Mouse (Mus musculus) heart, postnatal 25 days (tissue): ENCODE results near the gene Gm4303. TPM values are rescaled to one million over a fixed set of nuclear protein-coding genes. Genes with fewer than 3 reads are reported as not detected.
A peak's percentile ranks its signal among the peaks of the same experiment; 100 is the strongest.
"Not testable (repeated sequence)": the region's sequence is repeated elsewhere in the genome, so short reads cannot be mapped to it uniquely, and the experiment has no call there.

Experiments
- DNase-seq: peaks from one replicate; pipeline ENCODE4 v3.0.0; 2022; ENCODE audit warnings: low spot score
- intact Hi-C: fragments of 180-260 bp; cut with DNase I; formaldehyde crosslinking; loops from one replicate; pipeline ENCODE4 v1.15.1; 2025
- total RNA-seq, 2 experiments: library from RNA; stranded (reverse); gene quantifications; 2 replicates each; pipeline ENCODE4 v1.2.3; 2021

Gm4303 gene
- not detected for total RNA-seq

- intact Hi-C loops, DNase-seq: not testable (repeated sequence)
Measured at GRCm38 (mm10) chr10:100345672-100346071, at the start of gene Gm4303. TSS of gene Gm4303 (plus strand) at chr10:100345972.

- DNase-seq: no peak
- intact Hi-C loops: no loop called here
Measured at GRCm38 (mm10) chr10:100296105-100296504, 49.7 kb upstream of the Gm4303 start.

GRCm38 (mm10) chr10:100300106-100300505 is 45.7 kb upstream of the Gm4303 start:
- DNase-seq, intact Hi-C loops: not testable (repeated sequence)

GRCm38 (mm10) chr10:100335376-100335775 is 10.4 kb upstream of the Gm4303 start, which contains the start of gene Gm4301:
TSS of gene Gm4301 (plus strand) at chr10:100335676.
- intact Hi-C loops, DNase-seq: not testable (repeated sequence)

- DNase-seq, intact Hi-C loops: not testable (repeated sequence)
Measured at GRCm38 (mm10) chr10:100340536-100340935, 5.2 kb upstream of the Gm4303 start, which contains the start of gene Gm4302. TSS of gene Gm4302 (plus strand) at chr10:100340836.

GRCm38 (mm10) chr10:100350793-100351192 is 5.0 kb downstream of the Gm4303 start, which contains the start of gene Gm4305:
TSS of gene Gm4305 (plus strand) at chr10:100351093.
- DNase-seq, intact Hi-C loops: not testable (repeated sequence)

GRCm38 (mm10) chr10:100356841-100357240 is 11.1 kb downstream of the Gm4303 start:
- intact Hi-C loops: not testable (repeated sequence)
- DNase-seq: peak; percentile 1

- DNase-seq, intact Hi-C loops: not testable (repeated sequence)
Measured at GRCm38 (mm10) chr10:100361038-100361437, 15.3 kb downstream of the Gm4303 start, which contains the start of gene Gm4307. TSS of gene Gm4307 (plus strand) at chr10:100361338.

- DNase-seq, intact Hi-C loops: not testable (repeated sequence)
Measured at GRCm38 (mm10) chr10:100382460-100382859, 36.7 kb downstream of the Gm4303 start, which contains the start of gene Gm4312. TSS of gene Gm4312 (minus strand) at chr10:100382560.

Other genes starting within 250 kb of the Gm4303 start
- gene Gm4301, start 10.3 kb upstream of the Gm4303 start, total RNA-seq: not detected
- not detected for gene Gm4302, start 5.1 kb upstream of the Gm4303 start, total RNA-seq
- not detected for gene Gm4305, start 5.1 kb downstream of the Gm4303 start, total RNA-seq
- not detected for gene Gm4307, start 15.4 kb downstream of the Gm4303 start, total RNA-seq
- not detected for gene Gm4312, start 36.6 kb downstream of the Gm4303 start, total RNA-seq
- 10 to 100 TPM; 17.1 to 17.9 TPM for gene Tmtc3, start 141.4 kb downstream of the Gm4303 start, total RNA-seq
- 1 to 10 TPM; 3.0 to 4.0 TPM for gene Cep290, start 141.6 kb downstream of the Gm4303 start, total RNA-seq
- 1 to 10 TPM; 4.9 to 6.9 TPM for gene 4930430F08Rik, start 244.5 kb downstream of the Gm4303 start, total RNA-seq
- gene 1700017N19Rik, start 244.5 kb downstream of the Gm4303 start, total RNA-seq: not detected